Mouse (Mus musculus): ENCODE measurements around the gene Chchd2. TPM values are rescaled to one million over a fixed set of nuclear protein-coding genes. Genes with fewer than 3 reads are reported as not detected.

Chchd2 gene
- polyA plus RNA-seq, 1 experiment from 2014 or later, result 967 TPM

- H3K27ac ChIP-seq (replicated peaks), result no peak overlapping the region
- no peak overlapping the region for H3K9ac ChIP-seq
Measured at GRCm38 (mm10) chr5:129873942-129874341, 13.3 kb downstream of the Chchd2 start.

GRCm38 (mm10) chr5:129871238-129871637 is 16.0 kb downstream of the Chchd2 start:
- H3K27me3 ChIP-seq, result no peaks in the 10 kb centered on the region
- no peak overlapping the region for H3K27ac ChIP-seq (replicated peaks)
- no peak overlapping the region for H3K4me3 ChIP-seq
- no peak overlapping the region for H3K9ac ChIP-seq
- H3K4me1 ChIP-seq (replicated peaks), result no peaks in the 10 kb centered on the region
- WGBS, result 79% methylated on average over 2 of the region's 2 CpGs
- no peak for ATAC-seq (ENCODE audit: low read depth)
- no peaks in the 10 kb centered on the region for H3K36me3 ChIP-seq
- H3K9me3 ChIP-seq, result no peaks in the 10 kb centered on the region
- H3K4me2 ChIP-seq, result no peak overlapping the region

More at GRCm38 (mm10) chr5:129873942-129874341, 13.3 kb downstream of the Chchd2 start:
- ATAC-seq (ENCODE audit: low read depth), result no peak
- Histone ChIP-seq H3K27me3 (no peaks in the 10 kb centered on the region), H3K4me1 (replicated peaks) (no peaks in the 10 kb centered on the region), H3K4me3 (no peak overlapping the region), H3K9me3 (no peaks in the 10 kb centered on the region), H3K36me3 (no peaks in the 10 kb centered on the region), H3K4me2 (no peak overlapping the region)
- 85% methylated on average over 12 of the region's 12 CpGs for WGBS

GRCm38 (mm10) chr5:129869238-129869995 is 17.9 kb downstream of the Chchd2 start:
- 88% methylated on average over 19 of the region's 19 CpGs for WGBS
- ATAC-seq (ENCODE audit: low read depth), result no peak

GRCm38 (mm10) chr5:129865841-129866240 is 21.4 kb downstream of the Chchd2 start:
- Histone ChIP-seq H3K9me3 (no peaks in the 10 kb centered on the region), H3K9ac (no peak overlapping the region), H3K4me1 (replicated peaks) (0 out of 2 replicates have a peak, but pooled peaks cover 3% of the 10 kb centered on the region), H3K4me2 (no peak overlapping the region), H3K4me3 (no peak overlapping the region), H3K36me3 (peaks cover 20% of the 10 kb centered on the region), H3K27me3 (no peaks in the 10 kb centered on the region), H3K27ac (replicated peaks) (no peak overlapping the region)
- 86% methylated on average over 12 of the region's 12 CpGs for WGBS
- ATAC-seq (ENCODE audit: low read depth), result no peak

More at GRCm38 (mm10) chr5:129869238-129869995, 17.9 kb downstream of the Chchd2 start:
- Histone ChIP-seq H3K36me3 (no peaks in the 10 kb centered on the region), H3K27ac (replicated peaks) (no peak overlapping the region), H3K4me1 (replicated peaks) (0 out of 2 replicates have a peak, but pooled peaks cover 1% of the 10 kb centered on the region), H3K9me3 (no peaks in the 10 kb centered on the region), H3K4me3 (no peak overlapping the region), H3K9ac (no peak overlapping the region), H3K4me2 (no peak overlapping the region), H3K27me3 (no peaks in the 10 kb centered on the region)

GRCm38 (mm10) chr5:129864467-129864866 is 22.8 kb downstream of the Chchd2 start:
- H3K27ac ChIP-seq (replicated peaks), result no peak overlapping the region
- WGBS, result 12% methylated on average over 18 of the region's 18 CpGs
- no peaks in the 10 kb centered on the region for H3K9me3 ChIP-seq
- 0 out of 2 replicates have a peak, but pooled peaks cover 3% of the 10 kb centered on the region for H3K4me1 ChIP-seq (replicated peaks)
- H3K4me3 ChIP-seq, result no peak overlapping the region
- peak overlapping the region; percentile 33; the same call in 1 of the 2 replicates for H3K4me2 ChIP-seq
- peaks cover 34% of the 10 kb centered on the region for H3K36me3 ChIP-seq
- H3K27me3 ChIP-seq, result no peaks in the 10 kb centered on the region
- ATAC-seq (ENCODE audit: low read depth), result no peak
- H3K9ac ChIP-seq, result no peak overlapping the region

- H3K4me2 ChIP-seq, result no peak overlapping the region
- H3K4me3 ChIP-seq, result no peak overlapping the region
- 0 out of 2 replicates have a peak, but pooled peaks cover 3% of the 10 kb centered on the region for H3K4me1 ChIP-seq (replicated peaks)
- H3K36me3 ChIP-seq, result peaks cover 52% of the 10 kb centered on the region
- no peak for ATAC-seq (ENCODE audit: low read depth)
- H3K27me3 ChIP-seq, result no peaks in the 10 kb centered on the region
- H3K9me3 ChIP-seq, result no peaks in the 10 kb centered on the region
- 95% methylated on average over 6 of the region's 6 CpGs for WGBS
- H3K9ac ChIP-seq, result no peak overlapping the region
- H3K27ac ChIP-seq (replicated peaks), result no peak overlapping the region
Measured at GRCm38 (mm10) chr5:129862325-129862724, 24.9 kb downstream of the Chchd2 start.

- H3K27ac ChIP-seq (replicated peaks), result no peak overlapping the region
- H3K4me3 ChIP-seq, result no peak overlapping the region
- no peak overlapping the region for H3K4me2 ChIP-seq
- WGBS, result 89% methylated on average over 5 of the region's 5 CpGs
- no peaks in the 10 kb centered on the region for H3K9me3 ChIP-seq
- H3K27me3 ChIP-seq, result no peaks in the 10 kb centered on the region
- ATAC-seq (ENCODE audit: low read depth), result no peak
- H3K4me1 ChIP-seq (replicated peaks), result no peaks in the 10 kb centered on the region
- peaks cover 69% of the 10 kb centered on the region for H3K36me3 ChIP-seq
- no peak overlapping the region for H3K9ac ChIP-seq
Measured at GRCm38 (mm10) chr5:129856414-129856813, 30.9 kb downstream of the Chchd2 start.

GRCm38 (mm10) chr5:129855163-129855562 is 32.1 kb downstream of the Chchd2 start:
- no peak overlapping the region for H3K4me2 ChIP-seq
- H3K27ac ChIP-seq (replicated peaks), result no peak overlapping the region
- ATAC-seq (ENCODE audit: low read depth), result no peak
- no peaks in the 10 kb centered on the region for H3K9me3 ChIP-seq
- no peaks in the 10 kb centered on the region for H3K27me3 ChIP-seq
- H3K4me1 ChIP-seq (replicated peaks), result no peaks in the 10 kb centered on the region
- H3K36me3 ChIP-seq, result peaks cover 58% of the 10 kb centered on the region
- H3K4me3 ChIP-seq, result no peak overlapping the region
- no peak overlapping the region for H3K9ac ChIP-seq
- WGBS, result 53% methylated on average over 5 of the region's 5 CpGs

- WGBS, result 69% methylated on average over 8 of the region's 8 CpGs
- ATAC-seq (ENCODE audit: low read depth), result no peak
- Histone ChIP-seq H3K4me1 (replicated peaks) (peaks cover 22% of the 10 kb centered on the region), H3K36me3 (peaks cover 25% of the 10 kb centered on the region), H3K9me3 (no peaks in the 10 kb centered on the region), H3K4me3 (peak overlapping the region; percentile 72), H3K27ac (replicated peaks) (no peak overlapping the region), H3K4me2 (peak overlapping the region; percentile 65), H3K27me3 (no peaks in the 10 kb centered on the region), H3K9ac (peak overlapping the region; percentile 84)
Measured at GRCm38 (mm10) chr5:129847558-129847820, 39.8 kb downstream of the Chchd2 start.

- WGBS, result 12% methylated on average over 22 of the region's 22 CpGs
- Histone ChIP-seq H3K4me3 (peak within 1 kb of the TSS; percentile 72), H3K9me3 (no peaks in the 10 kb centered on the region), H3K4me1 (replicated peaks) (peaks cover 22% of the 10 kb centered on the region), H3K27me3 (no peaks in the 10 kb centered on the region), H3K4me2 (peak within 1 kb of the TSS; percentile 65), H3K9ac (peak within 1 kb of the TSS; percentile 84), H3K36me3 (peaks cover 25% of the 10 kb centered on the region), H3K27ac (replicated peaks) (peak within 1 kb of the TSS; percentile 85)
- peak; percentile 99 for ATAC-seq (ENCODE audit: low read depth)
Measured at GRCm38 (mm10) chr5:129846752-129847557, 40.3 kb downstream of the Chchd2 start, which contains the start of gene Sumf2. Gene Sumf2, plus strand, starts transcription at chr5:129846986.

GRCm38 (mm10) chr5:129844848-129845247 is 42.4 kb downstream of the Chchd2 start:
- peaks cover 22% of the 10 kb centered on the region for H3K4me1 ChIP-seq (replicated peaks)
- no peak for ATAC-seq (ENCODE audit: low read depth)
- no peak overlapping the region for H3K4me3 ChIP-seq
- WGBS, result 93% methylated on average over 5 of the region's 5 CpGs
- H3K4me2 ChIP-seq, result no peak overlapping the region
- no peak overlapping the region for H3K27ac ChIP-seq (replicated peaks)
- no peaks in the 10 kb centered on the region for H3K27me3 ChIP-seq
- H3K9ac ChIP-seq, result no peak overlapping the region
- peaks cover 25% of the 10 kb centered on the region for H3K36me3 ChIP-seq
- H3K9me3 ChIP-seq, result no peaks in the 10 kb centered on the region
